7 mouse cellular contexts compared by ENCODE assay signal in the genomic region with DNA sequence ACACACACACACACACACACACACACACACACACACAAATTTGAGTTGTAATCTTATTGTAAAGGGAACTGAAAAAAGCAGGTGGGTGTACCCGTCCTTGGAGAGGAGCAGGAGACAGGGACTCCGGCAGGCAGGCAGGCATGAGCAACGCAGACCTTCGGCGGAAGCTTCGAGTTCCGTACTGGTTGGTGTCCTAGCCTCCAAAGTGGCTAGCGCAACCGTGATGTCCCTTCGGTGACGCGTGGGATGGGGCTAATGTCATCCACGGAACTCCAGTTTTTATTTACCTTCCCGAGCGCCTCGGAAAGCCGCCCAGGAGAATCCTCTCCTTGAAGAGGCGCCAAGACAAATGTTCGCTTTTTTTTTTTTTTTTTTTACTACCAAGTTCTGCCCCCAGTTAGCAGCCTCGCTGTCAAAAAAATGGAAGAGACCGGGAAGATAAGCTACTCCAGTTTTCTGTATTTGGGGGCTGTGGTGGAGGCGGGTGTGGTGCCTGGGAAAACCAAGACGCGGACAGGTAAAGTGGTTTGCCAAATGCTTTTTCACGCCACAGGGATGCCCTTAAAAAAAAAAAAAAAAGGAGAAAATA. TPM values are rescaled to one million over a fixed set of nuclear protein-coding genes. Genes with fewer than 3 reads are reported as not detected.
DNase-seq lines count a peak whose midpoint lies in the region; ATAC-seq and TF ChIP-seq lines count a peak whose summit lies in the region.

No protein-coding gene starts in this region.

- under 1% methylated on average over 25 of the region's 25 CpGs for WGBS in lung, embryonic 14.5 days
- under 1% methylated on average over 25 of the region's 25 CpGs for WGBS in embryonic facial prominence, embryonic 13.5 days
- WGBS in hindbrain, embryonic 15.5 days: under 1% methylated on average over 25 of the region's 25 CpGs

- peak; percentile 53 for DNase-seq in lung, embryonic 14.5 days
- no peak for DNase-seq in lung, adult 18-20 months
- DNase-seq in c-Kit-positive CD71-positive TER-119-positive erythroid progenitor cells, embryonic 14.5 days (ENCODE audit: low spot score): no peak
- no peak for DNase-seq in thymus, postnatal 14 days

- no peak for ATAC-seq in lung, embryonic 14.5 days (ENCODE audit: insufficient read depth)
- no peak; the same call in 1 of the 2 replicates for ATAC-seq in embryonic facial prominence, embryonic 13.5 days (ENCODE audit: insufficient number of reproducible peaks, insufficient read depth, low FRiP score, low TSS enrichment, low read depth)
- peak; percentile 13; the same call in 1 of the 2 replicates for ATAC-seq in hindbrain, embryonic 15.5 days (ENCODE audit: low FRiP score, low read depth)
- ATAC-seq in megakaryocyte-erythroid progenitor cell, adult 5-6 weeks (replicated peaks; ENCODE audit: low FRiP score, low TSS enrichment, poor library complexity, severe bottlenecking): peak; percentile 33; the same call in 1 of the 2 replicates

- H3K27me3 ChIP-seq in lung, embryonic 14.5 days (ENCODE audit: insufficient read depth, low read length): no peaks in the 10 kb centered on the region
- no peaks in the 10 kb centered on the region for H3K27me3 ChIP-seq in embryonic facial prominence, embryonic 13.5 days
- no peaks in the 10 kb centered on the region for H3K27me3 ChIP-seq in hindbrain, embryonic 15.5 days

- TF ChIP-seq CTCF in lung, embryonic 14.5 days (IDR thresholded peaks at IDR 0.05; ENCODE audit: low read depth): no peak

- H3K4me2 ChIP-seq in lung, embryonic 14.5 days: peak overlapping the region; percentile 94
- H3K4me2 ChIP-seq in embryonic facial prominence, embryonic 13.5 days: peak overlapping the region; percentile 92
- H3K4me2 ChIP-seq in hindbrain, embryonic 15.5 days: peak overlapping the region; percentile 92

- no peaks in the 10 kb centered on the region for H3K9me3 ChIP-seq in lung, embryonic 14.5 days (ENCODE audit: low read depth, low read length)
- no peaks in the 10 kb centered on the region for H3K9me3 ChIP-seq in embryonic facial prominence, embryonic 13.5 days
- H3K9me3 ChIP-seq in hindbrain, embryonic 15.5 days: no peaks in the 10 kb centered on the region

- H3K9ac ChIP-seq in lung, embryonic 14.5 days: peak overlapping the region; percentile 60
- H3K9ac ChIP-seq in embryonic facial prominence, embryonic 13.5 days: peak overlapping the region; percentile 77
- peak overlapping the region; percentile 45 for H3K9ac ChIP-seq in hindbrain, embryonic 15.5 days

- H3K27ac ChIP-seq in lung, embryonic 14.5 days (ENCODE audit: low read depth): peak overlapping the region; percentile 83
- H3K27ac ChIP-seq in embryonic facial prominence, embryonic 13.5 days: peak overlapping the region; percentile 79
- H3K27ac ChIP-seq in hindbrain, embryonic 15.5 days (replicated peaks): peak overlapping the region; percentile 60

- peaks cover 29% of the 10 kb centered on the region for H3K4me1 ChIP-seq in lung, embryonic 14.5 days (ENCODE audit: insufficient read depth)
- peaks cover 50% of the 10 kb centered on the region for H3K4me1 ChIP-seq in embryonic facial prominence, embryonic 13.5 days
- H3K4me1 ChIP-seq in hindbrain, embryonic 15.5 days (replicated peaks): peaks cover 54% of the 10 kb centered on the region

- H3K4me3 ChIP-seq in lung, embryonic 14.5 days (ENCODE audit: low read depth, low read length): peak overlapping the region; percentile 52
- H3K4me3 ChIP-seq in embryonic facial prominence, embryonic 13.5 days: peak overlapping the region; percentile 52
- H3K4me3 ChIP-seq in hindbrain, embryonic 15.5 days: peak overlapping the region; percentile 44

- H3K36me3 ChIP-seq in lung, embryonic 14.5 days (ENCODE audit: insufficient read depth): no peaks in the 10 kb centered on the region
- H3K36me3 ChIP-seq in embryonic facial prominence, embryonic 13.5 days: no peaks in the 10 kb centered on the region
- H3K36me3 ChIP-seq in hindbrain, embryonic 15.5 days: no peaks in the 10 kb centered on the region

RNA-seq across cellular contexts. Expression of a gene that starts 6.0 kb away (rescaled TPM):
- 16.2 and 16.3 TPM in 2 replicates for polyA plus RNA-seq in lung, embryonic 14.5 days (2014; fragmentation: Nextera tagmentation; extraction: Ambion mirVana)
- polyA plus RNA-seq in embryonic facial prominence, embryonic 13.5 days (2015; fragmentation: Nextera tagmentation; extraction: Ambion mirVana): 31.5 and 33.0 TPM in 2 replicates
- polyA plus RNA-seq in hindbrain, embryonic 15.5 days (2015; fragmentation: Nextera tagmentation; extraction: Ambion mirVana): 31.7 and 33.1 TPM in 2 replicates
- 58.6 and 74.8 TPM in 2 replicates for total RNA-seq in megakaryocyte-erythroid progenitor cell, adult 5-6 weeks (2014; fragmentation: Nextera tagmentation)
- 57.8 and 68.3 TPM in 2 replicates for total RNA-seq in megakaryocyte-erythroid progenitor cell, adult 5-6 weeks (2017)

RNA-seq across cellular contexts. Expression of a gene that starts 14.2 kb away (rescaled TPM):
- 1.4 and 1.7 TPM in 2 replicates for polyA plus RNA-seq in lung, embryonic 14.5 days (2014; fragmentation: Nextera tagmentation; extraction: Ambion mirVana)
- polyA plus RNA-seq in embryonic facial prominence, embryonic 13.5 days (2015; fragmentation: Nextera tagmentation; extraction: Ambion mirVana): 1.4 and 1.5 TPM in 2 replicates
- polyA plus RNA-seq in hindbrain, embryonic 15.5 days (2015; fragmentation: Nextera tagmentation; extraction: Ambion mirVana): 3.9 and 4.3 TPM in 2 replicates
- 4.1 and 8.0 TPM in 2 replicates for total RNA-seq in megakaryocyte-erythroid progenitor cell, adult 5-6 weeks (2014; fragmentation: Nextera tagmentation)
- total RNA-seq in megakaryocyte-erythroid progenitor cell, adult 5-6 weeks (2017): 0.34 and 1.3 TPM in 2 replicates

RNA-seq across cellular contexts. Expression of a gene that starts 15.4 kb away (rescaled TPM):
- polyA plus RNA-seq in lung, embryonic 14.5 days (2014; fragmentation: Nextera tagmentation; extraction: Ambion mirVana): 41.0 and 42.8 TPM in 2 replicates
- polyA plus RNA-seq in embryonic facial prominence, embryonic 13.5 days (2015; fragmentation: Nextera tagmentation; extraction: Ambion mirVana): 39.0 and 40.3 TPM in 2 replicates
- polyA plus RNA-seq in hindbrain, embryonic 15.5 days (2015; fragmentation: Nextera tagmentation; extraction: Ambion mirVana): 49.4 and 54.2 TPM in 2 replicates
- 47.6 and 51.8 TPM in 2 replicates for total RNA-seq in megakaryocyte-erythroid progenitor cell, adult 5-6 weeks (2014; fragmentation: Nextera tagmentation)
- 37.4 and 53.5 TPM in 2 replicates for total RNA-seq in megakaryocyte-erythroid progenitor cell, adult 5-6 weeks (2017)

RNA-seq across cellular contexts. Expression of a gene that starts 47.3 kb away (rescaled TPM):
- polyA plus RNA-seq in lung, embryonic 14.5 days (2014; fragmentation: Nextera tagmentation; extraction: Ambion mirVana): 1.5 and 2.1 TPM in 2 replicates
- 3.9 and 4.7 TPM in 2 replicates for polyA plus RNA-seq in embryonic facial prominence, embryonic 13.5 days (2015; fragmentation: Nextera tagmentation; extraction: Ambion mirVana)
- 10.5 and 13.1 TPM in 2 replicates for polyA plus RNA-seq in hindbrain, embryonic 15.5 days (2015; fragmentation: Nextera tagmentation; extraction: Ambion mirVana)
- 2.2 TPM in 1 of 2 replicates, not detected in the other for total RNA-seq in megakaryocyte-erythroid progenitor cell, adult 5-6 weeks (2014; fragmentation: Nextera tagmentation)
- total RNA-seq in megakaryocyte-erythroid progenitor cell, adult 5-6 weeks (2017): 1.7 TPM in 1 of 2 replicates, not detected in the other

RNA-seq across cellular contexts. Expression of a gene that starts 48.9 kb away (rescaled TPM):
- 46.8 and 47.1 TPM in 2 replicates for polyA plus RNA-seq in lung, embryonic 14.5 days (2014; fragmentation: Nextera tagmentation; extraction: Ambion mirVana)
- polyA plus RNA-seq in embryonic facial prominence, embryonic 13.5 days (2015; fragmentation: Nextera tagmentation; extraction: Ambion mirVana): 46.5 and 47.3 TPM in 2 replicates
- 136 and 138 TPM in 2 replicates for polyA plus RNA-seq in hindbrain, embryonic 15.5 days (2015; fragmentation: Nextera tagmentation; extraction: Ambion mirVana)
- total RNA-seq in megakaryocyte-erythroid progenitor cell, adult 5-6 weeks (2014; fragmentation: Nextera tagmentation): 47.5 and 51.0 TPM in 2 replicates
- total RNA-seq in megakaryocyte-erythroid progenitor cell, adult 5-6 weeks (2017): 20.4 and 23.3 TPM in 2 replicates

Comparison
In these comparisons a context has a peak if more than half of its experiments do, and no peak if none do; other contexts are left out.
1. ATAC-seq: peak in hindbrain, embryonic 15.5 days (single experiment) and megakaryocyte-erythroid progenitor cell, adult 5-6 weeks (single experiment); none in lung, embryonic 14.5 days (single experiment) and embryonic facial prominence, embryonic 13.5 days (single experiment).
2. Peak in every context shown above with its lines, with median percentiles within 50 percentile points of each other: H3K27ac ChIP-seq, H3K4me2 ChIP-seq, H3K4me3 ChIP-seq and H3K9ac ChIP-seq.